9 mouse cellular contexts compared by ENCODE assay signal in the genomic region with DNA sequence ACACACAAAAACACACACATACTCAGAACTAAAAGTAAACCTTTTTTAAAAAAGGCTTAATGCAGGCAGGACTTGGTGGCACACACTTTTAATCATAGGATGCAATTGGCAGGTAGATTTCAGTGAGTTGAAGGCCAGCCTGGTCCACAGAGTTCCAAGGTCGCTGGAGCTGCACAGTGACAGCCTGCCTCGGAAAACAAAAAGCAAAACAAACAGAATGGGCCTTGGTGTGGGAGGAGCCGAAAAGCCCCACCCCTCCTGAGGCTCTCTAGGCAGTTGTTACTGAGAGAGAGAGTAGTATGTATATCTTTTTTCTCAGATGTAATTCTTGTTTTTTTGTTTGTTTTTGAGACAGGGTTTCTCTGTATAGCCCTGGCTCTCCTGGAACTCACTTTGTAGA. TPM values are rescaled to one million over a fixed set of nuclear protein-coding genes. Genes with fewer than 3 reads are reported as not detected.
DNase-seq lines count a peak whose midpoint lies in the region; ATAC-seq and TF ChIP-seq lines count a peak whose summit lies in the region.
"Had no signal": no experiment of that assay in that cellular context is flagged by ENCODE, and none has a peak within 500 bp of the region (broad histone marks: within the 10 kb centered on the region; RNA-seq: fewer than 3 reads in every experiment).

No protein-coding gene starts in this region.

- TF ChIP-seq CTCF in gastrocnemius, adult 2 months (IDR thresholded peaks at IDR 0.05): no peak
- TF ChIP-seq CTCF in G1E (IDR thresholded peaks at IDR 0.05; ENCODE audit: low read depth, low read length): no peak
- TF ChIP-seq CTCF in layer of hippocampus, adult 2 months (conservative IDR thresholded peaks at IDR 0.05): no peak

- H3K27me3 ChIP-seq in G1E (ENCODE audit: insufficient read depth, low read length): no peaks in the 10 kb centered on the region
- H3K27me3 ChIP-seq in intestine, embryonic 15.5 days (replicated peaks): no peaks in the 10 kb centered on the region
- no peaks in the 10 kb centered on the region for H3K27me3 ChIP-seq in liver, embryonic 15.5 days
- H3K27me3 ChIP-seq: lung, embryonic 15.5 days had no signal

- H3K9me3 ChIP-seq in G1E (replicated peaks): no peaks in the 10 kb centered on the region
- no peaks in the 10 kb centered on the region for H3K9me3 ChIP-seq in intestine, embryonic 15.5 days
- no peaks in the 10 kb centered on the region for H3K9me3 ChIP-seq in liver, embryonic 15.5 days (replicated peaks)
- H3K9me3 ChIP-seq: lung, embryonic 15.5 days had no signal

- H3K27ac ChIP-seq in gastrocnemius, adult 2 months: peak overlapping the region; percentile 94
- H3K27ac ChIP-seq in intestine, embryonic 15.5 days: no peak overlapping the region
- peak overlapping the region; percentile 76 for H3K27ac ChIP-seq in liver, embryonic 15.5 days (replicated peaks)
- no peak overlapping the region for H3K27ac ChIP-seq in layer of hippocampus, adult 2 months
- H3K27ac ChIP-seq: lung, embryonic 15.5 days had no signal

- intact Hi-C loops in gastrocnemius, adult 2 months (cut with DNase I): no loop called here

- peak overlapping the region; percentile 5 for H3K4me2 ChIP-seq in intestine, embryonic 15.5 days (replicated peaks)
- H3K4me2 ChIP-seq in liver, embryonic 15.5 days: peak overlapping the region; percentile 46
- H3K4me2 ChIP-seq: lung, embryonic 15.5 days had no signal

- DNase-seq in gastrocnemius, adult 2 months: peak; percentile 38
- no peak for DNase-seq in gastrocnemius, postnatal 10 days
- DNase-seq in G1E (ENCODE audit: low spot score): no peak
- DNase-seq in frontal cortex, postnatal 14 days (ENCODE audit: low spot score in 2 of 2): no peak
- DNase-seq in thymus, postnatal 14 days: no peak
- no peak for DNase-seq in layer of hippocampus, adult 2 months (ENCODE audit: low spot score in 2 of 2)

- WGBS in intestine, embryonic 15.5 days: 11% methylated on average over 3 of the region's 3 CpGs
- WGBS in liver, embryonic 15.5 days (ENCODE audit: insufficient replicate concordance): 11% methylated on average over 3 of the region's 3 CpGs

- H3K4me1 ChIP-seq in G1E (ENCODE audit: insufficient read depth, low read depth, low read length): peaks cover 85% of the 10 kb centered on the region
- H3K4me1 ChIP-seq in intestine, embryonic 15.5 days (replicated peaks): peaks cover 27% of the 10 kb centered on the region
- H3K4me1 ChIP-seq in liver, embryonic 15.5 days (replicated peaks): peaks cover 66% of the 10 kb centered on the region

- peak overlapping the region; percentile 26; the same call in 1 of the 2 replicates for H3K4me3 ChIP-seq in gastrocnemius, adult 2 months
- H3K4me3 ChIP-seq in G1E (ENCODE audit: low read depth, low read length): peak overlapping the region; percentile 47; the same call in 1 of the 2 replicates
- H3K4me3 ChIP-seq in intestine, embryonic 15.5 days (replicated peaks): no peak overlapping the region
- no peak overlapping the region for H3K4me3 ChIP-seq in liver, embryonic 15.5 days (replicated peaks)
- H3K4me3 ChIP-seq in layer of hippocampus, adult 2 months: no peak overlapping the region
- H3K4me3 ChIP-seq: lung, embryonic 15.5 days had no signal

- no peak overlapping the region for H3K9ac ChIP-seq in intestine, embryonic 15.5 days
- H3K9ac ChIP-seq in liver, embryonic 15.5 days: peak overlapping the region; percentile 21; the same call in 1 of the 2 replicates
- H3K9ac ChIP-seq: lung, embryonic 15.5 days had no signal

- H3K36me3 ChIP-seq in G1E (replicated peaks): peaks cover 50% of the 10 kb centered on the region
- H3K36me3 ChIP-seq in intestine, embryonic 15.5 days: peaks cover 27% of the 10 kb centered on the region
- peaks cover 43% of the 10 kb centered on the region for H3K36me3 ChIP-seq in liver, embryonic 15.5 days (replicated peaks)

- no peak for ATAC-seq in G1E (ENCODE audit: extremely low read depth, insufficient number of reproducible peaks, low FRiP score, poor library complexity, severe bottlenecking)
- ATAC-seq in intestine, embryonic 15.5 days: peak; percentile 60
- peak; percentile 51; the same call in 1 of the 2 replicates for ATAC-seq in liver, embryonic 15.5 days (ENCODE audit: insufficient read depth)

RNA-seq across cellular contexts. Expression of a gene that starts 2.7 kb away (rescaled TPM):
- total RNA-seq in gastrocnemius, adult 2 months (2021): 10 to 100 TPM; 13.1 to 22.9 TPM
- 1 to 10 TPM; 8.8 to 9.5 TPM for total RNA-seq in gastrocnemius, postnatal 10 days (2021)
- 17.7 and 18.0 TPM in 2 replicates for total RNA-seq in G1E (2014; fragmentation: Nextera tagmentation)
- 4.8 and 6.8 TPM in 2 replicates for total RNA-seq in G1E (2017)
- 1.3 and 1.6 TPM in 2 replicates for polyA plus RNA-seq in G1E (2012)
- polyA plus RNA-seq in intestine, embryonic 15.5 days (2015; fragmentation: Nextera tagmentation; extraction: Ambion mirVana): 2.6 and 2.7 TPM in 2 replicates
- polyA plus RNA-seq in liver, embryonic 15.5 days (2015; fragmentation: Nextera tagmentation; extraction: Ambion mirVana): 2.4 and 2.5 TPM in 2 replicates
- 1 to 10 TPM; 4.3 to 4.4 TPM for total RNA-seq in layer of hippocampus, adult 2 months (2021)

RNA-seq across cellular contexts. Expression of a gene that starts 4.7 kb away (rescaled TPM):
- total RNA-seq in gastrocnemius, adult 2 months (2021): 1 to 10 TPM; 5.5 to 8.4 TPM
- 1 to 10 TPM; 3.8 to 6.4 TPM for total RNA-seq in gastrocnemius, postnatal 10 days (2021)
- not detected in 2 replicates for total RNA-seq in G1E (2014; fragmentation: Nextera tagmentation)
- not detected in 2 replicates for total RNA-seq in G1E (2017)
- polyA plus RNA-seq in G1E (2012): not detected in 2 replicates
- not detected in 2 replicates for polyA plus RNA-seq in intestine, embryonic 15.5 days (2015; fragmentation: Nextera tagmentation; extraction: Ambion mirVana)
- not detected in 2 replicates for polyA plus RNA-seq in liver, embryonic 15.5 days (2015; fragmentation: Nextera tagmentation; extraction: Ambion mirVana)
- total RNA-seq in layer of hippocampus, adult 2 months (2021): 1 to 10 TPM; 2.1 to 3.1 TPM
- polyA plus RNA-seq: lung, embryonic 15.5 days had no signal

RNA-seq across cellular contexts. Expression of a gene that starts 9.6 kb away (rescaled TPM):
- under 1 TPM in 1 of 2 experiments, not detected in 1; 0.39 TPM for total RNA-seq in gastrocnemius, adult 2 months (2021)
- not detected for total RNA-seq in gastrocnemius, postnatal 10 days (2021)
- total RNA-seq in G1E (2014; fragmentation: Nextera tagmentation): 0.98 and 1.1 TPM in 2 replicates
- total RNA-seq in G1E (2017): 0.23 and 0.49 TPM in 2 replicates
- polyA plus RNA-seq in G1E (2012): 1.0 and 1.7 TPM in 2 replicates
- polyA plus RNA-seq in intestine, embryonic 15.5 days (2015; fragmentation: Nextera tagmentation; extraction: Ambion mirVana): 1.8 and 1.9 TPM in 2 replicates
- 0.58 and 0.62 TPM in 2 replicates for polyA plus RNA-seq in liver, embryonic 15.5 days (2015; fragmentation: Nextera tagmentation; extraction: Ambion mirVana)
- not detected for total RNA-seq in layer of hippocampus, adult 2 months (2021)

RNA-seq across cellular contexts. Expression of a gene that starts 18.9 kb away (rescaled TPM):
- total RNA-seq in gastrocnemius, adult 2 months (2021): 10 to 100 TPM; 55.1 to 61.8 TPM
- total RNA-seq in gastrocnemius, postnatal 10 days (2021): 100 to 1,000 TPM; 121 to 137 TPM
- 91.8 and 127 TPM in 2 replicates for total RNA-seq in G1E (2014; fragmentation: Nextera tagmentation)
- total RNA-seq in G1E (2017): 378 and 409 TPM in 2 replicates
- polyA plus RNA-seq in G1E (2012): 403 and 408 TPM in 2 replicates
- 209 and 229 TPM in 2 replicates for polyA plus RNA-seq in intestine, embryonic 15.5 days (2015; fragmentation: Nextera tagmentation; extraction: Ambion mirVana)
- polyA plus RNA-seq in liver, embryonic 15.5 days (2015; fragmentation: Nextera tagmentation; extraction: Ambion mirVana): 118 and 131 TPM in 2 replicates
- 10 to 100 TPM; 97.6 to 98.2 TPM for total RNA-seq in layer of hippocampus, adult 2 months (2021)

RNA-seq across cellular contexts. Expression of a gene that starts 24.6 kb away (rescaled TPM):
- 10 to 100 TPM; 17.6 to 18.4 TPM for total RNA-seq in gastrocnemius, adult 2 months (2021)
- total RNA-seq in gastrocnemius, postnatal 10 days (2021): 10 to 100 TPM; 29.4 to 29.6 TPM
- total RNA-seq in G1E (2014; fragmentation: Nextera tagmentation) (68.8 and 93.1 TPM in 2 replicates), G1E (2017) (87.2 and 97.2 TPM in 2 replicates)
- polyA plus RNA-seq in G1E (2012): 287 and 342 TPM in 2 replicates
- 181 and 185 TPM in 2 replicates for polyA plus RNA-seq in intestine, embryonic 15.5 days (2015; fragmentation: Nextera tagmentation; extraction: Ambion mirVana)
- 70.3 and 71.4 TPM in 2 replicates for polyA plus RNA-seq in liver, embryonic 15.5 days (2015; fragmentation: Nextera tagmentation; extraction: Ambion mirVana)
- 10 to 100 TPM; 73.2 to 77.6 TPM for total RNA-seq in layer of hippocampus, adult 2 months (2021)

Comparison
In these comparisons a context has a peak if more than half of its experiments do, and no peak if none do; other contexts are left out.
1. H3K27ac ChIP-seq: peak in gastrocnemius, adult 2 months (single experiment) and liver, embryonic 15.5 days (single experiment); none in intestine, embryonic 15.5 days (single experiment) and layer of hippocampus, adult 2 months (single experiment).
2. H3K4me3 ChIP-seq: peak in gastrocnemius, adult 2 months (single experiment) and G1E (single experiment); none in intestine, embryonic 15.5 days (single experiment), liver, embryonic 15.5 days (single experiment) and layer of hippocampus, adult 2 months (single experiment).